Mouse (Mus musculus): Measurements from ENCODE around the gene Slc19a3. TPM values are rescaled to one million over a fixed set of nuclear protein-coding genes. Genes with fewer than 3 reads are reported as not detected.

Slc19a3 gene
- total RNA-seq (2012; rRNA removed) = not detected in 2 replicates
- not detected for polyA plus RNA-seq (2012; ENCODE audit: insufficient read depth in 1 of 2, insufficient read length in 2 of 2, low read depth in 1 of 2, low replicate concordance in 2 of 2, missing spikeins in 1 of 2)

DNA sequence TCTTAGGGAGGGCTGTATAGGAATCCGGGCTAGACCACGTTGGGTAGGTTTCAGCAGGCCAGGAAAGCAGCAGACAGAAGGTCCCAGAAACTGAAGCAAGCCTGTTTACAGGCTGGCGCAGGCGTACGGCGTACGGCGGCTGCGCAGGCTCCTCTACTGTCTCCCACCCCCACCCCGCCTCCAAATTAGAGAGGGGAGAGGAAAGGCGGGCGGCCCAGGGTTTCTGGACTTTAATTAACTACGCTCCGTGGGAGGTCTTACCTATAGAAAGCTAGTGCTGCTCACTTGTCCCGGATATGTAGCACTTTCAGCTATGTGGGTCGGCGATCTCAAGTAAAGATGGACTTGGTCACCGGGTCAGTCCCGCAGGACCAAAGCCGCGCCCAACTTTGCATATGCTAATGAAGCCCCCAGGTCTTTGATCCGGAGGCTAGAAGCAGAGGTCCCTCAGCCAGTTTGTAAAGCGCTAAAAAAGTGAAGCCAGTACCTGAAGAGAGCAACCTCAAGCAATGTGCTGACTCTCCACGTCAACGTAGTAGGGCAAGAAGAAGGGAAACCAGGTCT is at the start of gene Slc19a3:
Gene Slc19a3, minus strand, starts transcription at position 340 of the 564 bp plus-strand sequence.
- H3K27ac ChIP-seq (ENCODE audit: control insufficient read depth, low read depth, low read length) = no peak within 1 kb of the TSS
- no peak for TF ChIP-seq SMC3 (IDR thresholded peaks at IDR 0.05; ENCODE audit: low read depth, low read length)
- no peak for TF ChIP-seq USF2 (IDR thresholded peaks at IDR 0.05; ENCODE audit: borderline replicate concordance in 1 of 2, insufficient read depth in 1 of 2, low read depth in 1 of 2, low read length in 2 of 2)
- TF ChIP-seq MYC (IDR thresholded peaks at IDR 0.05; ENCODE audit: low read depth, low read length) = no peak
- TF ChIP-seq RCOR1 (IDR thresholded peaks at IDR 0.05; ENCODE audit: low read depth, low read length) = no peak
- no peak for TF ChIP-seq HCFC1 (IDR thresholded peaks at IDR 0.05; ENCODE audit: low read depth, low read length)
- no peak for TF ChIP-seq GATA1 (IDR thresholded peaks at IDR 0.05; ENCODE audit: low read depth, low read length)
- TF ChIP-seq ZKSCAN1 (IDR thresholded peaks at IDR 0.05; ENCODE audit: low read depth, low read length) = no peak
- H3K9me3 ChIP-seq (replicated peaks; ENCODE audit: insufficient read depth, low read length) = no peaks in the 10 kb centered on the region
- H3K4me1 ChIP-seq (ENCODE audit: control insufficient read depth in 1 of 2, insufficient read depth in 2 of 2, low read length in 2 of 2) = no peaks in the 10 kb centered on the region
- no peak for DNase-seq (ENCODE audit: low read depth, low spot score)
- H3K79me2 ChIP-seq (ENCODE audit: control insufficient read depth, insufficient read depth, low read length, poor library complexity) = no peaks in the 10 kb centered on the region
- no peaks in the 10 kb centered on the region for H3K36me3 ChIP-seq (ENCODE audit: control insufficient read depth in 1 of 2, insufficient read depth in 2 of 2, low read length in 2 of 2)
- no peak within 1 kb of the TSS for H3K9ac ChIP-seq (ENCODE audit: control insufficient read depth, low read depth, low read length, poor library complexity, severe bottlenecking)
- no peaks in the 10 kb centered on the region for H3K27me3 ChIP-seq (ENCODE audit: control insufficient read depth in 1 of 2, insufficient read depth in 2 of 2, low read length in 2 of 2)
- H3K4me3 ChIP-seq (ENCODE audit: control insufficient read depth in 1 of 2, insufficient read depth in 1 of 2, low read depth in 2 of 2, low read length in 2 of 2) = no peak within 1 kb of the TSS

DNA sequence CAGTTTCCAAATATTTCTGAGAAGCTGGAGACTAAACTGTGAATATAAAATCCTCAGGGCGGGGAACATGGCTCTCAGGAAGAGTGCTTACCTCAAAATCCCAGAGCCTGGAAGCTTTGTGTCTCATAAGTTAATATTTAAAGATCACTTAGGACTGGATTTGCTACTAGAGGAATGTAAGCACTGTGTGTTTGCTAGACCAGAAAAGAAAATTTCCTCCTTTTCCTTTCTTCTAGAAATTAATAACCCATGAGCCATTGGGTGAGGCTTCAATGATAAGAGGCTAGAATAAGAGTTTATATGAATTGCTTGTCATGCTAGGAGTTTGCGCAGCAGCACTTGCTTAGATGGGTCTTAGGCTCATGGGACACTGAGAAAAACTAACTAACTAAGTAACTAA is 46.5 kb upstream of the Slc19a3 start:
- H3K27me3 ChIP-seq (ENCODE audit: control insufficient read depth in 1 of 2, insufficient read depth in 2 of 2, low read length in 2 of 2) = no peaks in the 10 kb centered on the region
- H3K79me2 ChIP-seq (ENCODE audit: control insufficient read depth, insufficient read depth, low read length, poor library complexity) = no peaks in the 10 kb centered on the region
- no peaks in the 10 kb centered on the region for H3K36me3 ChIP-seq (ENCODE audit: control insufficient read depth in 1 of 2, insufficient read depth in 2 of 2, low read length in 2 of 2)
- no peak overlapping the region for H3K4me3 ChIP-seq (ENCODE audit: control insufficient read depth in 1 of 2, insufficient read depth in 1 of 2, low read depth in 2 of 2, low read length in 2 of 2)
- no peak overlapping the region for H3K9ac ChIP-seq (ENCODE audit: control insufficient read depth, low read depth, low read length, poor library complexity, severe bottlenecking)
- DNase-seq (ENCODE audit: low read depth, low spot score) = no peak
- H3K27ac ChIP-seq (ENCODE audit: control insufficient read depth, low read depth, low read length) = no peak overlapping the region
- TF ChIP-seq GATA1 (IDR thresholded peaks at IDR 0.05; ENCODE audit: low read depth, low read length) = no peak
- TF ChIP-seq RAD21 (IDR thresholded peaks at IDR 0.05; ENCODE audit: low read depth, low read length) = no peak
- no peak for TF ChIP-seq ZC3H11A (IDR thresholded peaks at IDR 0.05; ENCODE audit: low read depth, low read length)
- no peak for TF ChIP-seq MAFK (IDR thresholded peaks at IDR 0.05; ENCODE audit: borderline replicate concordance, low read depth, low read length)
- TF ChIP-seq BHLHE40 (IDR thresholded peaks at IDR 0.05; ENCODE audit: borderline replicate concordance, low read depth, low read length) = no peak
- no peak for TF ChIP-seq E2F4 (IDR thresholded peaks at IDR 0.05; ENCODE audit: borderline replicate concordance, low read depth, low read length)
- no peak for TF ChIP-seq EP300 (IDR thresholded peaks at IDR 0.05; ENCODE audit: low read depth in 1 of 2, low read length in 2 of 2)
- no peak for TF ChIP-seq ZNF384 (IDR thresholded peaks at IDR 0.05; ENCODE audit: low read depth, low read length)
- no peak for TF ChIP-seq MXI1 (IDR thresholded peaks at IDR 0.05; ENCODE audit: low read depth, low read length)
- no peak for TF ChIP-seq TBP (IDR thresholded peaks at IDR 0.05; ENCODE audit: low read depth, low read length)
- TF ChIP-seq USF1 (IDR thresholded peaks at IDR 0.05; ENCODE audit: low read depth, low read length) = no peak
- no peaks in the 10 kb centered on the region for H3K4me1 ChIP-seq (ENCODE audit: control insufficient read depth in 1 of 2, insufficient read depth in 2 of 2, low read length in 2 of 2)
- no peaks in the 10 kb centered on the region for H3K9me3 ChIP-seq (replicated peaks; ENCODE audit: insufficient read depth, low read length)

Measured in MEL (cell line).